Mouse (Mus musculus) cerebellum, adult 2 months (tissue): ENCODE measurements around the gene Ddx39b.

Experiments
- CTCF ChIP-seq: fragments of 200-500 bp; IDR thresholded peaks from 2 replicates; pipeline ENCODE4 v1.5.1; 2011; ENCODE audit warnings: low read depth, mild to moderate bottlenecking, control low read depth, low read length, moderate library complexity, borderline replicate concordance; ENCODE audit not compliant: insufficient read depth
- POLR2A ChIP-seq: fragments of 200-500 bp; IDR thresholded peaks from 2 replicates; pipeline ENCODE4 v1.6.1; 2011; ENCODE audit warnings: low read length, control low read depth, borderline replicate concordance; ENCODE audit not compliant: insufficient read depth

DNA sequence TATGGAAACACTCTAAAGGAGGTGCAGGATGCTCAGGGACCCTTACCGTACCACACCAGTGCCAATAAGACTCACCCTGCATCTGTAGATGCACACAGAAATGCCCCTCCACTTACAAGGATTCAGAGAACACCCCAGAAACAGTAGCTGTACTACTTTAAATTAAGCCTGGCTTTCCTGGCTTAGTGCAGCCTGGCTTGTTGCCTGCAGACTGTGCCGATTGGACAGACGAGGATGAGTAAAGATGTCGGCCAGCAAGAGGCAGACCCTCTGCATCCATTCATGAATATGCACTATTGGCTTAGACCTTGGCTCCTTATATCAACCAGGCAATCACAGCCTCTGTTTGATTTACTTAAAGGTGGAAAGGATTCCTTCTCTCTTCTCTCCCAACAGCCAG, 18.1 kb downstream of the Ddx39b start:
- TF ChIP-seq POLR2A (no peak), CTCF (no peak)
